Mouse (Mus musculus) forebrain, postnatal 0 days (tissue): ENCODE measurements around the gene Cldn18. TPM values are rescaled to one million over a fixed set of nuclear protein-coding genes. Genes with fewer than 3 reads are reported as not detected.

Experiments
- ATAC-seq: fragments of 200-750 bp; cut with Nextera tagmentation; 2 replicates; pipeline ENCODE4 v1.8.0; 2017; ENCODE audit warnings: mild to moderate bottlenecking, moderate library complexity
- DNase-seq: peaks from one replicate; pipeline ENCODE4 v3.0.0-alpha.2; 2015
- H3K27ac ChIP-seq: fragments of 300-500 bp; sonication (generic); 2 replicates; pipeline ENCODE4 v1.5.1; 2014; ENCODE audit warnings: low read depth, mild to moderate bottlenecking, antibody characterized with exemption, low read length, moderate library complexity, mixed read lengths
- H3K27me3 ChIP-seq: fragments of 300-500 bp; sonication (generic); 2 replicates; pipeline ENCODE4 v1.6.1; 2014; ENCODE audit warnings: mild to moderate bottlenecking, low read length, mixed read lengths; ENCODE audit not compliant: insufficient read depth
- H3K36me3 ChIP-seq: fragments of 300-500 bp; sonication (generic); 2 replicates; pipeline ENCODE4 v1.6.1; 2014; ENCODE audit warnings: mild to moderate bottlenecking, moderate library complexity; ENCODE audit not compliant: insufficient read depth
- H3K4me1 ChIP-seq: fragments of 300-500 bp; sonication (generic); 2 replicates; pipeline ENCODE4 v1.6.1; 2014; ENCODE audit warnings: antibody characterized with exemption; ENCODE audit not compliant: insufficient read depth
- H3K4me2 ChIP-seq: fragments of 300-500 bp; sonication (generic); 2 replicates; pipeline ENCODE4 v1.6.1; 2014; ENCODE audit warnings: low read depth, mild to moderate bottlenecking, moderate library complexity
- H3K4me3 ChIP-seq: fragments of 300-500 bp; sonication (generic); 2 replicates; pipeline ENCODE4 v1.5.1; 2014; ENCODE audit warnings: low read depth, low read length, mixed read lengths
- H3K9ac ChIP-seq: fragments of 300-500 bp; sonication (generic); 2 replicates; pipeline ENCODE4 v1.6.1; 2014; ENCODE audit warnings: mild to moderate bottlenecking
- H3K9me3 ChIP-seq: fragments of 300-500 bp; sonication (generic); 2 replicates; pipeline ENCODE4 v1.6.1; 2016; ENCODE audit warnings: low read length
- CTCF ChIP-seq: sonication (generic); IDR thresholded peaks from 2 replicates; pipeline ENCODE4 v1.5.1; 2016; ENCODE audit warnings: antibody characterized with exemption, control low read depth, low read depth
- WGBS: fragments of 180-500 bp; shearing (Covaris S2); extraction: QIAGEN DNeasy Blood & Tissue Kit; methylation state at CpG from one replicate; pipeline ENCODE4 v1.1.7; 2014; 5-methylcytosine and 5-hydroxymethylcytosine counted together
- polyA plus RNA-seq: library from polyadenylated mRNA; unstranded; fragments of >200 nt; fragmentation: Nextera tagmentation; extraction: Ambion mirVana; gene quantifications from 2 replicates; pipeline ENCODE4 v1.2.1, GENCODE M21; 2015
- total RNA-seq: library from RNA; depleted of rRNA; stranded (reverse); fragments of >200 nt; gene quantifications from 2 replicates; pipeline ENCODE4 v1.2.3, GENCODE M21; 2014; rRNA removed

Cldn18 gene
- total and polyA plus RNA-seq, 2 experiments from 2014 or later, result not detected

- Histone ChIP-seq H3K9ac (no peak overlapping the region), H3K4me1 (no peaks in the 10 kb centered on the region), H3K4me3 (no peak overlapping the region), H3K9me3 (no peaks in the 10 kb centered on the region), H3K36me3 (peaks cover 46% of the 10 kb centered on the region), H3K27me3 (no peaks in the 10 kb centered on the region), H3K27ac (no peak overlapping the region), H3K4me2 (no peak overlapping the region)
- DNase-seq, result peak; percentile 91
- TF ChIP-seq CTCF, result peak; percentile 93
- 29% methylated on average over 7 of the region's 7 CpGs for WGBS
- ATAC-seq, result peak; percentile 68; the same call in 1 of the 2 replicates
Measured at GRCm38 (mm10) chr9:99662406-99662805, 54.7 kb downstream of the Cldn18 start.

GRCm38 (mm10) chr9:99661606-99662166, 55.4 kb downstream of the Cldn18 start:
- H3K36me3 ChIP-seq, result peaks cover 41% of the 10 kb centered on the region

GRCm38 (mm10) chr9:99660756-99661155, 56.3 kb downstream of the Cldn18 start:
- Histone ChIP-seq H3K9me3 (no peaks in the 10 kb centered on the region), H3K36me3 (peaks cover 39% of the 10 kb centered on the region), H3K9ac (no peak overlapping the region), H3K27me3 (no peaks in the 10 kb centered on the region), H3K27ac (no peak overlapping the region), H3K4me2 (no peak overlapping the region), H3K4me3 (no peak overlapping the region), H3K4me1 (no peaks in the 10 kb centered on the region)
- 79% methylated on average over 10 of the region's 10 CpGs for WGBS
- ATAC-seq, result no peak
- no peak for DNase-seq
- no peak for TF ChIP-seq CTCF

More at GRCm38 (mm10) chr9:99661606-99662166, 55.4 kb downstream of the Cldn18 start:
- Histone ChIP-seq H3K4me3 (no peak overlapping the region), H3K4me1 (no peaks in the 10 kb centered on the region), H3K9me3 (no peaks in the 10 kb centered on the region), H3K9ac (no peak overlapping the region), H3K27ac (no peak overlapping the region), H3K4me2 (no peak overlapping the region), H3K27me3 (no peaks in the 10 kb centered on the region)
- WGBS, result 73% methylated on average over 16 of the region's 16 CpGs
- DNase-seq (no peak), ATAC-seq (no peak)
- no peak for TF ChIP-seq CTCF

GRCm38 (mm10) chr9:99646102-99646501, 71.0 kb downstream of the Cldn18 start:
- Histone ChIP-seq H3K27ac (no peak overlapping the region), H3K4me2 (no peak overlapping the region), H3K4me1 (no peaks in the 10 kb centered on the region), H3K4me3 (no peak overlapping the region), H3K9me3 (no peaks in the 10 kb centered on the region), H3K9ac (no peak overlapping the region), H3K27me3 (no peaks in the 10 kb centered on the region), H3K36me3 (peaks cover 50% of the 10 kb centered on the region)
- no peak for TF ChIP-seq CTCF
- ATAC-seq (no peak), DNase-seq (no peak)
- 92% methylated on average over 6 of the region's 6 CpGs for WGBS

GRCm38 (mm10) chr9:99645416-99645815, 71.7 kb downstream of the Cldn18 start:
- Histone ChIP-seq H3K9ac (no peak overlapping the region), H3K27me3 (no peaks in the 10 kb centered on the region), H3K27ac (no peak overlapping the region), H3K36me3 (peaks cover 44% of the 10 kb centered on the region), H3K9me3 (no peaks in the 10 kb centered on the region), H3K4me1 (no peaks in the 10 kb centered on the region), H3K4me2 (no peak overlapping the region), H3K4me3 (no peak overlapping the region)
- no peak for ATAC-seq
- 87% methylated on average over 6 of the region's 6 CpGs for WGBS
- no peak for TF ChIP-seq CTCF
- no peak for DNase-seq

GRCm38 (mm10) chr9:99639957-99640356, 77.1 kb downstream of the Cldn18 start:
- Histone ChIP-seq H3K4me2 (no peak overlapping the region), H3K27ac (no peak overlapping the region), H3K9me3 (no peaks in the 10 kb centered on the region), H3K4me1 (no peaks in the 10 kb centered on the region), H3K36me3 (peaks cover 29% of the 10 kb centered on the region), H3K9ac (no peak overlapping the region), H3K27me3 (no peaks in the 10 kb centered on the region), H3K4me3 (no peak overlapping the region)
- ATAC-seq (no peak), DNase-seq (no peak)
- WGBS, result 85% methylated on average over 5 of the region's 5 CpGs
- TF ChIP-seq CTCF, result no peak

Other genes starting within 250 kb of the Cldn18 start
- gene Armc8, start 148.4 kb downstream of the Cldn18 start, total RNA-seq, result 86.5 and 96.3 TPM in 2 replicates
- gene Armc8, start 148.4 kb downstream of the Cldn18 start, polyA plus RNA-seq, result 61.0 and 70.6 TPM in 2 replicates
- gene Dbr1, start 141.5 kb downstream of the Cldn18 start, total RNA-seq, result 22.2 and 31.0 TPM in 2 replicates
- 26.0 and 31.7 TPM in 2 replicates for gene Dbr1, start 141.5 kb downstream of the Cldn18 start, polyA plus RNA-seq
- gene A4gnt, start 104.8 kb downstream of the Cldn18 start, total RNA-seq, result 0.57 TPM in 1 of 2 replicates, not detected in the other
- not detected in 2 replicates for gene A4gnt, start 104.8 kb downstream of the Cldn18 start, polyA plus RNA-seq
- 19.9 and 21.7 TPM in 2 replicates for gene Dzip1l, start 87.8 kb downstream of the Cldn18 start, total RNA-seq
- 5.8 and 8.9 TPM in 2 replicates for gene Dzip1l, start 87.8 kb downstream of the Cldn18 start, polyA plus RNA-seq
- 1.2 and 2.0 TPM in 2 replicates for gene Sox14, start 158.9 kb upstream of the Cldn18 start, total RNA-seq
- 0.39 and 2.1 TPM in 2 replicates for gene Sox14, start 158.9 kb upstream of the Cldn18 start, polyA plus RNA-seq